Mouse (Mus musculus) erythroblast, adult 5-6 weeks (primary cell): Measurements from ENCODE around the gene Ucn2. TPM values are rescaled to one million over a fixed set of nuclear protein-coding genes. Genes with fewer than 3 reads are reported as not detected.
A peak's percentile ranks its signal among the peaks of the same experiment; 100 is the strongest.

ENCODE experiments used
- ATAC-seq: replicated peaks from 2 replicates; pipeline ENCODE4 v1.8.0; 2016; ENCODE audit warnings: moderate number of reproducible peaks, mild to moderate bottlenecking, moderate TSS enrichment, inconsistent platforms; ENCODE audit not compliant: poor library complexity, low FRiP score, severe bottlenecking
- total RNA-seq, 2 experiments: library from RNA; stranded (forward) in 1 of 2; stranded (reverse) in 1 of 2; fragments of 150-400 nt in 1 of 2; fragments of 200-764, 138-1000 nt in 1 of 2; gene quantifications; 2 replicates each; pipeline versions ENCODE4 v1.2.3 to v1.2.4; 2015 to 2017; ENCODE audit warnings: low replicate concordance in 2 of 2

Ucn2 gene
- total RNA-seq, 2 experiments from 2014 or later = not detected

DNA sequence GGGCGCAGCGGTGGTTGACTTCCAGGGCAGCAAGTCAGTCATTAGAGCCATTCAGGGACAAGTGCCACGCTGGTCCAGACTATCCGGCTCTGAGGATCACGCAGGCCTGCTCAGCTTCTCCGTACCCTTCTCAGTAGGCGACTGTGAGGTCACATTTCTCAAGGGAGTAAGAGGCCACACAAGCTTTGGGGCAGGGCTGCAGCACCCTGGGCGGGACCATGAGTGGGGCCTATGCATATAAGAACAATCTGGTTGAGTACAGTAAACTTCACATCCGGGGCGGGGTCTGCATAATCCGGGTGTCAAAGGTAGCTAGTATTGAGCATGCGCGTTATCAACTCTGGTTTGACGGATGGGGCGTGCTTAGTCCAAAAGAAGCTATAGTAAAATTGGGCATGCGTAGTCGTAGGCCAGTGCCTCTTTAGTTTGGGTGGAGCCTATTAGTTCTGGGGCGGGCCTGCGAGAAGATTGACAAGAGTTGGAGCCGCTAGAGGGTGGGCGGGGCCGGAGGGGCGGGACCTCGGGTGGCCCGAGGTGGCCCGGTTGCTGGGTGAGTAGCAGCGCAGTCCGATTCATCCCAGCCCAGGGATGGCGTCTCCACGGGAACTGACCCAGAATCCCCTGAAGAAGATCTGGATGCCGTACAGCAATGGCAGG lies 5.7 kb downstream of the Ucn2 start, which contains the start of gene Pfkfb4:
Pfkfb4 (plus strand) TSS at position 351 of the 657 bp plus-strand sequence.
- ATAC-seq = peak; percentile 89

DNA sequence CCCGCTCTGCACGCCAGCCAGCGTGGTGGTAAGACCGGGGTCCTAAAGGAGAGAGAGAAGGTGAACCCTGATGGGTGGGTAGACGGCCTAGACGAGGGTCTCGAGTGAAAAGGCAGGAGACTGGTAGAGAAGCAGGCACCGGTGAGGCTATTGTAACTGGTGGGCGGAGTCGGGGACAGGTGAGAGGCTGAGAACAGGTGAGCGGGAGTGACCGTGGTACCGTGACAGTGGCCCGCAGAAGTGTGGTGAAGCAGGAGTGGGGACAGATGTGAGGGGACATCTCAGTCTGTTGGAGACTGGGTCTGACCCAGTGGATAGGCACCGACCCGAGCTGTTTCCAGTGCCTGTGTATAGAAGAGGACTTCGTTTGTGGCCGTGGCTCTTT lies 6.3 kb downstream of the Ucn2 start:
- ATAC-seq = 0 out of 2 replicates have a peak, but pooled peaks have one; percentile 6

GRCm38 (mm10) chr9:108992620-108993361 lies 7.0 kb downstream of the Ucn2 start:
- ATAC-seq = no peak

GRCm38 (mm10) chr9:108996411-108996810 lies 10.6 kb downstream of the Ucn2 start:
- no peak for ATAC-seq

- ATAC-seq = no peak
These were observed 12.7 kb downstream of the Ucn2 start for GRCm38 (mm10) chr9:108998287-108999166.

GRCm38 (mm10) chr9:108999167-108999526 lies 13.3 kb downstream of the Ucn2 start:
- no peak for ATAC-seq

DNA sequence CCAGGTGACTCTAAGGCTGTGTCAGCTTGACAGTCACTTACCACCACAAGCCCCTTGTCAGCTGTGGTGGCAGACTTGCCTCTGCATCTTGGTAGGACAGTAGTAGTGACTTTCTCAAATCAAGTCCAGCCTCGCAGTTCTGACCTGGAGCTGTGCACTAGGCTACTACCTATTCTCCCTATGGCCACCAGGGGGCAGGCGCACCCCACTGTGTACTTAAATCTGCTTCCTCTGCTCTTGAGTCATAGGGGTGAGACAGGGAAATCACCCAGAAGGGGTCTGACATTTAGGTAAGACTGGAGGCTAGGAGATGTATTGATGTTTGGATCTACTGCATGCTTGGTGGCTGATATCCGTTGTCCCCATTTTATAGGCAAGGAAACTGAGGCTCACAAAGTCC lies 14.9 kb downstream of the Ucn2 start:
- ATAC-seq = peak; percentile 85

DNA sequence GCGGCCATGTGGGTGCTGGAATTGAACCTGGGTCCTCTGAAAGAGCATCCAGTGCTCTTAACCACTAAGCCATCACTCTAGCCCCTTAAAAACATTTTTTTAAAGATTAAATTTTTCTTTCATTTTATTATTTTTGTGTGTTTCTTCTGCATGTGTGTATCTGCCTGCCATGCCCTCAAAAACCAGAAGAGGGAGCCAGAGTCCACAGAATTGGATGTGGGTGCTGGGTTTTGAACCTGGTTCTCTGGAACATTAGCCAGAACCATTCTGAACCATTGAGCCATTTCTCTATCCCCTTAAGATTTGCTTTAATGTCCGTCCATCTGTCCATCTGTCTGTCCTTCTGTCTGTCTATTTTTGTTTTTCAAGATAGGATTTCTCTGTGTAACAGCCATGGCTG lies 17.4 kb downstream of the Ucn2 start:
- 0 out of 2 replicates have a peak, but pooled peaks have one; percentile 40 for ATAC-seq

- no peak for ATAC-seq
These were observed 21.4 kb downstream of the Ucn2 start for GRCm38 (mm10) chr9:109007025-109007780.

DNA sequence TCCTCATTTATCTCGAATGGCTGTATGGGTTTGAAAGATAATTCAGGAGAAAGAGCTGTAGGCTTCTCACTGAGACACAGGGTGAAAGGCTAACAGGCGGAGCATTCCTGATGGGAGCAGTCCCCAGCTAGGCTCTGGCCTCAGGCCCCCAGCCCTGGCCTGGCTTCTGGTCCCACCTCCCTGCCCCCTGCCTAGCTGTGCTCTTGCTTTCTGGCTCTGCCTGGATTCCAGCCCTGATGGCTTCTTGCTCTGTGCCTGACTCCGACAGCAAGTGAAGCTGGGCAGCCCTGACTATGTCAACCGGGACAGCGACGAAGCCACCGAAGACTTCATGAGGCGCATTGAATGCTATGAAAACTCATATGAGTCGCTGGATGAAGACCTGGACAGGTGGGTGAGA lies 22.3 kb downstream of the Ucn2 start:
- no peak for ATAC-seq

GRCm38 (mm10) chr9:109008994-109009635 lies 23.3 kb downstream of the Ucn2 start:
- no peak for ATAC-seq

GRCm38 (mm10) chr9:109009636-109010315 lies 24.0 kb downstream of the Ucn2 start:
- ATAC-seq = peak; percentile 88

DNA sequence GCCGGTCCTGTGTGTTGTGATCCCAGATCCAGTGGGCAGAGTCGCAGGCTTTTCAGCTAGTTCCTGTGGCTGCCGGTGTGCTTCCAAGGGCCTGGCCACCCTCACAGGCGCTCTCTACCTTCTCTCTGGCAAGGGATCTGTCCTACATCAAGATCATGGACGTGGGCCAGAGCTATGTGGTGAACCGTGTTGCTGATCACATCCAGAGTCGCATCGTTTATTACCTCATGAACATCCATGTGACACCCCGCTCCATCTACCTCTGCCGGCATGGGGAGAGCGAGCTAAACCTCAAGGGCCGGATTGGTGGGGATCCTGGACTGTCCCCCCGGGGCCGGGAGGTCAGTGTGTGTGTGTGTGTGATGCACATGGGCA lies 24.5 kb downstream of the Ucn2 start:
- no peak for ATAC-seq

- ATAC-seq = no peak; the same call in 1 of the 2 replicates
These were observed 29.6 kb downstream of the Ucn2 start for GRCm38 (mm10) chr9:109015397-109015796.

- peak; percentile 79 for ATAC-seq
These were observed 31.3 kb downstream of the Ucn2 start for GRCm38 (mm10) chr9:109016973-109017604.

GRCm38 (mm10) chr9:109021428-109021827 lies 35.6 kb downstream of the Ucn2 start:
- no peak for ATAC-seq

DNA sequence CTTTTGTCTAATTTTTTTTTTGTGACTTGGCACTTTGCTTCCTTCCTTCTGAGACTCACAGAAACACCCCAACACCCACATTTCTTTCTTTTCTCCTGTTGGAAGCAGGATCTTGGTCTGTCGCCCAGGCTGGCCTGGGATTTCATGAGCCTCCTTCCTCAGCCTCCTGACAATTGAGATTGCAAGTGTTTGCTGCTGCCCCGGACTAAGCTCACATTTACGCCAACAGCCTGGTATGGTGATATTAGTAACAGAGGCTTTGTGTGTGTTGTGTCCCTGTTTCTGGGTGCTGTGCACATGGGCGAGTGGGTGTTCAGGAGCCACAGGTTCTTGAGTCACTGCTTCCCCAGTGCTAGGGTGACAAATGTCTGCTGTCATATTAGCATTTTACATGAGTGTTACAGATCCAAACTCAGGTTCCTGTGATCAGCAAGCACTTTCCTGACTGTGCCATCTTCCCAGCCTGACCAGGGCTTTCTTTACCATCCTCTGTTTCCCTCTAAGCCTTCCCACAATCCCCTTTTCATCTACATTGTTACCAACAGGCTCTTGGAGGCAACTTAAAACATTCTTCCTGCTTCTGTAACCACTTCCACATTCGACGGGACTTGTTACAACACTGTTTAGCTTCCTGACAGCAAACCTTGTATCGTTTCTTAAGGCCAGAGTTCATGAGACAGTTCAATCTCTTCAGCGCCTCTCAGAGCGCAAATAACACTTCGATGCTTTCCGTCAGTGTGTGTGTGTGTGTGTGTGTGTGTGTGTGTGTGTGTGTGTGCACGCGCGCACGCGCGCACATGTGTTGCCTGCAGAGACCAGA lies 37.3 kb downstream of the Ucn2 start:
- no peak for ATAC-seq
